Mouse (Mus musculus) gastrocnemius, adult 2 months (tissue): ENCODE results near the gene Ifnar1. TPM values are rescaled to one million over a fixed set of nuclear protein-coding genes. Genes with fewer than 3 reads are reported as not detected.
A peak's percentile ranks its signal among the peaks of the same experiment; 100 is the strongest.

ENCODE experiments used
- DNase-seq: peaks from one replicate; pipeline ENCODE4 v3.0.0; 2022
- H3K27ac ChIP-seq: fragments of 200-600 bp; 2 replicates; pipeline ENCODE4 v1.8.1; 2022; ENCODE audit warnings: mild to moderate bottlenecking
- H3K4me3 ChIP-seq: fragments of 200-600 bp; 2 replicates; pipeline ENCODE4 v1.8.1; 2022; ENCODE audit warnings: mild to moderate bottlenecking, moderate library complexity
- CTCF ChIP-seq: fragments of 200-600 bp; IDR thresholded peaks from 2 replicates; pipeline ENCODE4 v1.8.1; 2022; ENCODE audit warnings: antibody characterized with exemption, mild to moderate bottlenecking, moderate library complexity
- intact Hi-C: fragments of 180-260 bp; cut with DNase I; formaldehyde crosslinking; loops from one replicate; pipeline ENCODE4 v1.15.1; 2025
- total RNA-seq, 2 experiments: library from RNA; stranded (reverse); gene quantifications; 2 replicates each; pipeline ENCODE4 v1.2.3; 2021

Ifnar1 gene
- total RNA-seq, 2 experiments from 2014 or later = 12.6 to 15.1 TPM

- no peak for TF ChIP-seq CTCF
- no peak overlapping the region for H3K4me3 ChIP-seq
- no peak for DNase-seq
- intact Hi-C loops = no loop called here
- H3K27ac ChIP-seq = no peak overlapping the region
Measured at GRCm38 (mm10) chr16:91490897-91491296, 5.9 kb downstream of the Ifnar1 start.

- no peak for TF ChIP-seq CTCF
- no peak overlapping the region for H3K4me3 ChIP-seq
- H3K27ac ChIP-seq = no peak overlapping the region
- no peak for DNase-seq
- intact Hi-C loops = no loop called here
Measured at GRCm38 (mm10) chr16:91491473-91491872, 6.4 kb downstream of the Ifnar1 start.

- intact Hi-C loops = no loop called here
Measured at GRCm38 (mm10) chr16:91495501-91495900, 10.5 kb downstream of the Ifnar1 start.

GRCm38 (mm10) chr16:91496206-91496605, 11.2 kb downstream of the Ifnar1 start:
- Histone ChIP-seq H3K27ac (0 out of 2 replicates have a peak overlapping the region, but pooled peaks have one; percentile 2), H3K4me3 (peak overlapping the region; percentile 53)
- TF ChIP-seq CTCF = no peak
- intact Hi-C loops = no loop called here
- DNase-seq = peak; percentile 39

More at GRCm38 (mm10) chr16:91495501-91495900, 10.5 kb downstream of the Ifnar1 start:
- no peak for DNase-seq
- Histone ChIP-seq H3K27ac (no peak overlapping the region), H3K4me3 (peak overlapping the region; percentile 53)
- TF ChIP-seq CTCF = no peak

- no peak for TF ChIP-seq CTCF
- no peak overlapping the region for H3K4me3 ChIP-seq
- DNase-seq = no peak
- H3K27ac ChIP-seq = no peak overlapping the region
- intact Hi-C loops = no loop called here
Measured at GRCm38 (mm10) chr16:91496766-91497165, 11.7 kb downstream of the Ifnar1 start.

GRCm38 (mm10) chr16:91498041-91498440, 13.0 kb downstream of the Ifnar1 start:
- intact Hi-C loops = no loop called here
- no peak overlapping the region for H3K27ac ChIP-seq
- no peak for DNase-seq
- H3K4me3 ChIP-seq = no peak overlapping the region
- TF ChIP-seq CTCF = no peak

GRCm38 (mm10) chr16:91504701-91505100, 19.7 kb downstream of the Ifnar1 start:
- no peak for TF ChIP-seq CTCF
- peak overlapping the region; percentile 48 for H3K4me3 ChIP-seq
- peak overlapping the region; percentile 88 for H3K27ac ChIP-seq
- DNase-seq = no peak
- intact Hi-C loops = no loop called here

GRCm38 (mm10) chr16:91505116-91505601, 20.1 kb downstream of the Ifnar1 start:
- Histone ChIP-seq H3K27ac (peak overlapping the region; percentile 88), H3K4me3 (peak overlapping the region; percentile 48)
- TF ChIP-seq CTCF = no peak
- DNase-seq = peak; percentile 89
- intact Hi-C loops = no loop called here

GRCm38 (mm10) chr16:91506396-91506795, 21.4 kb downstream of the Ifnar1 start:
- no peak overlapping the region for H3K4me3 ChIP-seq
- intact Hi-C loops = no loop called here
- DNase-seq = no peak

GRCm38 (mm10) chr16:91512161-91512787, 27.2 kb downstream of the Ifnar1 start:
- DNase-seq = peak; percentile 81
- intact Hi-C loops = loop anchor here (1.0 kb wide), 1 partner anchor 49 kb away; no protein-coding TSS in a partner anchor
- no peak overlapping the region for H3K4me3 ChIP-seq
- peak; percentile 96 for TF ChIP-seq CTCF
- no peak overlapping the region for H3K27ac ChIP-seq

More at GRCm38 (mm10) chr16:91506396-91506795, 21.4 kb downstream of the Ifnar1 start:
- no peak overlapping the region for H3K27ac ChIP-seq
- TF ChIP-seq CTCF = no peak

- no peak for TF ChIP-seq CTCF
- DNase-seq = no peak
- intact Hi-C loops = no loop called here
- Histone ChIP-seq H3K4me3 (no peak overlapping the region), H3K27ac (no peak overlapping the region)
Measured at GRCm38 (mm10) chr16:91513099-91513498, 28.1 kb downstream of the Ifnar1 start.

GRCm38 (mm10) chr16:91517020-91517419, 32.0 kb downstream of the Ifnar1 start:
- Histone ChIP-seq H3K4me3 (no peak overlapping the region), H3K27ac (no peak overlapping the region)
- intact Hi-C loops = no loop called here
- DNase-seq = no peak
- no peak for TF ChIP-seq CTCF

- H3K4me3 ChIP-seq = no peak overlapping the region
- DNase-seq = no peak
- peak overlapping the region; percentile 31; the same call in 1 of the 2 replicates for H3K27ac ChIP-seq
- intact Hi-C loops = no loop called here
- TF ChIP-seq CTCF = no peak
Measured at GRCm38 (mm10) chr16:91522040-91522439, 37.0 kb downstream of the Ifnar1 start.
